Mouse (Mus musculus): Measurements from ENCODE around the gene Paxbp1. TPM values are rescaled to one million over a fixed set of nuclear protein-coding genes. Genes with fewer than 3 reads are reported as not detected.

The Paxbp1 gene
- total and polyA plus RNA-seq, 2 experiments from 2014 or later = 19.5 to 88.6 TPM

DNA sequence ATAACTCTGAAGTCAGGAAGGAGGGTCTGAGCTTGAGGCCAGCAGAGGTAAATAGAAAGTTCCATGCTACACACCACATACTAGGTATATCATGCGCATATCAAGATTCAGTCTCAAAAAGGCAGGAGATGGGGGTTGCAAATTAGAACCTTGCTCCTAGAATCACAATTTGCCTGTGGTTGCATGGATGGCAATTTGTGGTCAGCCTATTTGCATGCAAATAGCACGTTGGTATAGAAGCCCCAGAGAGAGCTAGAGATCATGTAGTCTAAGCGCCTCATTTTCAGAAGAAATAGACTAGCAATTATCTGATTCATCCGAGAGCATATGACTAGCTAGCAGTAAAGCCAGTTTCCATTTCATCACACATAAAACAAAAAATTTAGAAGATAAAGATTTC lies 44.5 kb downstream of the Paxbp1 start:
- Histone ChIP-seq H3K27ac (ENCODE audit: low read depth, low read length) (no peak overlapping the region), H3K9ac (no peak overlapping the region), H3K27me3 (ENCODE audit: insufficient read depth, low read length) (no peaks in the 10 kb centered on the region), H3K4me2 (ENCODE audit: low read depth) (no peak overlapping the region), H3K4me3 (ENCODE audit: low read depth, low read length) (no peak overlapping the region), H3K4me1 (ENCODE audit: insufficient read depth) (0 out of 2 replicates have a peak, but pooled peaks cover 5% of the 10 kb centered on the region), H3K36me3 (ENCODE audit: insufficient read depth) (no peaks in the 10 kb centered on the region), H3K9me3 (ENCODE audit: low read length) (no peaks in the 10 kb centered on the region)
- ATAC-seq = no peak
- no peak for TF ChIP-seq CTCF (IDR thresholded peaks at IDR 0.05; ENCODE audit: low read depth)
- no peak for DNase-seq
- 39% methylated on average over 4 of the region's 4 CpGs for WGBS

- Histone ChIP-seq H3K4me1 (ENCODE audit: insufficient read depth) (0 out of 2 replicates have a peak, but pooled peaks cover 5% of the 10 kb centered on the region), H3K36me3 (ENCODE audit: insufficient read depth) (peaks cover 7% of the 10 kb centered on the region), H3K27me3 (ENCODE audit: insufficient read depth, low read length) (no peaks in the 10 kb centered on the region), H3K4me2 (ENCODE audit: low read depth) (no peak overlapping the region), H3K4me3 (ENCODE audit: low read depth, low read length) (no peak overlapping the region), H3K9me3 (ENCODE audit: low read length) (no peaks in the 10 kb centered on the region), H3K9ac (no peak overlapping the region), H3K27ac (ENCODE audit: low read depth, low read length) (no peak overlapping the region)
- ATAC-seq (no peak), DNase-seq (no peak)
- no peak for TF ChIP-seq CTCF (IDR thresholded peaks at IDR 0.05; ENCODE audit: low read depth)
- 68% methylated on average over 3 of the region's 3 CpGs for WGBS
Measured at GRCm38 (mm10) chr16:90997822-90998221, 46.5 kb downstream of the Paxbp1 start.

GRCm38 (mm10) chr16:90996327-90997243 lies 47.8 kb downstream of the Paxbp1 start:
- Histone ChIP-seq H3K27me3 (ENCODE audit: insufficient read depth, low read length) (no peaks in the 10 kb centered on the region), H3K9ac (no peak overlapping the region), H3K27ac (ENCODE audit: low read depth, low read length) (no peak overlapping the region), H3K4me1 (ENCODE audit: insufficient read depth) (0 out of 2 replicates have a peak, but pooled peaks cover 5% of the 10 kb centered on the region), H3K9me3 (ENCODE audit: low read length) (no peaks in the 10 kb centered on the region), H3K4me2 (ENCODE audit: low read depth) (no peak overlapping the region), H3K36me3 (ENCODE audit: insufficient read depth) (peaks cover 9% of the 10 kb centered on the region), H3K4me3 (ENCODE audit: low read depth, low read length) (no peak overlapping the region)
- 88% methylated on average over 7 of the region's 7 CpGs for WGBS
- ATAC-seq (no peak; the same call in 1 of the 2 replicates), DNase-seq (no peak)
- TF ChIP-seq CTCF (IDR thresholded peaks at IDR 0.05; ENCODE audit: low read depth) = no peak

DNA sequence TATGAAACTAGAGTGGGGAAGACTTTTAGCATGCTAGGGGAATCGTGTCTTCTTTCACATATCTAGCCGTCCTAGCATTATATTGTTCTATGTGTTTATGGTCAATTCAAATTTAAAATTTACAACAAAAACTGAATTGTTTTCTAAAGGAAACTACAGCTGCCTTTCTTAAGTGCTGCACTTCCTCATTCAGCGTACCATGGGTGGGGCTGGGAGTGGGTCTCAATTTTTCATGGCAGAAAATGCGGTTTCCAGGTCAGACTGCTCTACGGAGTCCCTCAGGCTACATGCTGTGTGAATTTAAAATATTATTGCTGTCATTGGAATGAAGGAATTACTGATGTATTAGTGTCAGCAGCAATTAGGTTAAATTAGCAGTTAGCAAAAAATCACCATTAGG lies 48.8 kb downstream of the Paxbp1 start:
- Histone ChIP-seq H3K27me3 (ENCODE audit: insufficient read depth, low read length) (no peaks in the 10 kb centered on the region), H3K4me3 (ENCODE audit: low read depth, low read length) (no peak overlapping the region), H3K4me1 (ENCODE audit: insufficient read depth) (0 out of 2 replicates have a peak, but pooled peaks cover 5% of the 10 kb centered on the region), H3K36me3 (ENCODE audit: insufficient read depth) (peaks cover 18% of the 10 kb centered on the region), H3K9ac (no peak overlapping the region), H3K4me2 (ENCODE audit: low read depth) (no peak overlapping the region), H3K9me3 (ENCODE audit: low read length) (no peaks in the 10 kb centered on the region), H3K27ac (ENCODE audit: low read depth, low read length) (no peak overlapping the region)
- ATAC-seq = no peak
- no peak for TF ChIP-seq CTCF (IDR thresholded peaks at IDR 0.05; ENCODE audit: low read depth)
- WGBS = 86% methylated on average over 5 of the region's 5 CpGs
- DNase-seq = no peak

DNA sequence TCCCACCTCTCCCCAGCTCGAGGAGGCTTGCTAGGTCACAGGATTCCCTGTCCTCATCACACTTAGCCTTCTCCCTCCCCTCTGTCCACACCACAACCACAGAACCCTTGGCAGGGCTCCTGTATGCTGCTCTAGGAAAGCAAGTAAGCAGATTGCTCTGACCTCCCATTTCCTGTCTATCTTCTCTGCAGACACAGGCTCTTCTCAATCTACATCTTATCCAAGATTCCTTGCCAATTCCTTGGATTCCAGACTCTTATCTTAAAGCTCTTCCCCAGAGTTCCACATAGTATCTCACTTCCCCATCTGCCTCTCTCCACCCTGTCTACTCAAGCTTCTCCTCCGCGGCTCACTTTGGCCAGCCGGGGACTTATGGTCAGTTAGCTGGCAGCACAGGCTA lies 49.3 kb downstream of the Paxbp1 start:
- 75% methylated on average over 4 of the region's 4 CpGs for WGBS
- Histone ChIP-seq H3K27me3 (ENCODE audit: insufficient read depth, low read length) (no peaks in the 10 kb centered on the region), H3K4me3 (ENCODE audit: low read depth, low read length) (no peak overlapping the region), H3K9me3 (ENCODE audit: low read length) (no peaks in the 10 kb centered on the region), H3K4me2 (ENCODE audit: low read depth) (no peak overlapping the region), H3K27ac (ENCODE audit: low read depth, low read length) (no peak overlapping the region), H3K4me1 (ENCODE audit: insufficient read depth) (0 out of 2 replicates have a peak, but pooled peaks cover 5% of the 10 kb centered on the region), H3K36me3 (ENCODE audit: insufficient read depth) (peaks cover 22% of the 10 kb centered on the region), H3K9ac (no peak overlapping the region)
- DNase-seq = no peak
- no peak for TF ChIP-seq CTCF (IDR thresholded peaks at IDR 0.05; ENCODE audit: low read depth)
- no peak for ATAC-seq

DNA sequence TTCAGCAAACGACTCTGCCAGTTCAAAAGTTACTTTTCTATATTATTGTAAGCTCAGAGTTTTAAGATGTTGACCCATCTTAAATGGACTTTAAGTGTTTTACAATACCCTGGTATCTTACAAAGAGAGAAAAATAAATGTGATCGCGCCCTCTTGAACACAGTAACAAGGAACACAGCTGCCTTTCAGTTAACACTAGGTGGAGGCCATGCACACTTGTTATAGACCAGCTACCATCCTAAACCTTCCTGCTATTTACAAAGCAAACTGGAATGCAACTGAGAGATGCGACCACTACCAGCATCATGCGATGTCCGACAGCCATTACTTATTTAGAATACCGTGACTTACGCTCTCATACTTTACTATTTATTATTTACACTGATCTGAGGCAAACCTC lies 55.2 kb downstream of the Paxbp1 start:
- no peak overlapping the region for H3K4me3 ChIP-seq (ENCODE audit: low read depth, low read length)
- peaks cover 31% of the 10 kb centered on the region for H3K36me3 ChIP-seq (ENCODE audit: insufficient read depth)
- 96% methylated on average over 8 of the region's 8 CpGs for WGBS

GRCm38 (mm10) chr16:90988665-90989064 lies 55.7 kb downstream of the Paxbp1 start:
- H3K4me1 ChIP-seq (ENCODE audit: insufficient read depth) = no peaks in the 10 kb centered on the region
- H3K4me2 ChIP-seq (ENCODE audit: low read depth) = no peak overlapping the region
- no peak overlapping the region for H3K4me3 ChIP-seq (ENCODE audit: low read depth, low read length)
- H3K27ac ChIP-seq (ENCODE audit: low read depth, low read length) = no peak overlapping the region
- 90% methylated on average over 3 of the region's 3 CpGs for WGBS
- ATAC-seq = no peak
- no peak overlapping the region for H3K9ac ChIP-seq
- H3K27me3 ChIP-seq (ENCODE audit: insufficient read depth, low read length) = no peaks in the 10 kb centered on the region
- DNase-seq = no peak
- no peak for TF ChIP-seq CTCF (IDR thresholded peaks at IDR 0.05; ENCODE audit: low read depth)
- H3K9me3 ChIP-seq (ENCODE audit: low read length) = no peaks in the 10 kb centered on the region
- peaks cover 31% of the 10 kb centered on the region for H3K36me3 ChIP-seq (ENCODE audit: insufficient read depth)

More for the DNA sequence above, 55.2 kb downstream of the Paxbp1 start:
- no peaks in the 10 kb centered on the region for H3K9me3 ChIP-seq (ENCODE audit: low read length)
- no peak for TF ChIP-seq CTCF (IDR thresholded peaks at IDR 0.05; ENCODE audit: low read depth)
- ATAC-seq (no peak), DNase-seq (no peak)
- H3K27me3 ChIP-seq (ENCODE audit: insufficient read depth, low read length) = no peaks in the 10 kb centered on the region
- H3K27ac ChIP-seq (ENCODE audit: low read depth, low read length) = no peak overlapping the region
- H3K4me1 ChIP-seq (ENCODE audit: insufficient read depth) = no peaks in the 10 kb centered on the region
- no peak overlapping the region for H3K4me2 ChIP-seq (ENCODE audit: low read depth)
- no peak overlapping the region for H3K9ac ChIP-seq
